Mouse (Mus musculus): ENCODE measurements around the gene Pald1.

DNA sequence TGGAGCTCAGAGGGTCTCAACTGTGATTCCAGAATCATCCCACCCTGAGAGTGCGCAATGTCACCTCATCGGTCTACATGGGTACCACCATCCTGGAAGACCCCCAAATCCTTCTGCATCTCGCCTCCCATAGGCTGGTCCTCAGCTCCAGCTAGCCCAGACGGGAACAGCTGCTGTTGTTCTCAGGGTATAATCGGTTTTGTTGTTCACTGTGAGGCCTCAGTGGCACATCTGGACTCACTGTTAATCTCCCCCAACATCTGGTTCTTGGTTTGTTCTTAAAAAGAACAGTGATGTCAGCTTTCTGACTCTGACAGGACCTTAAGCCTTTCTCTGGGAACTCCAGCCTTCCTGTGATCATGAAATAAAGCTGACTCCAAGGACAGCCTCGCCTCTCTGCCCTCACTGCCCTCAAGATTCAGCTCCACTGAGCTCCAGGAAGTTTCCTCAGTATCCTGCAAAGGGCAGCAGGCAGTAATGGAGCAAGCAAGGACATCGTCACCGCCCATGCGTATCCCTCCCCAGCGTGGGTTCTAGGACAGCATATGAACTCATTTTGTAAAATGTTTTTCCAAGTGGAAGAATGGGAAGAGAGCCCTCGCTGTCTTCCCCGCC is 74.5 kb downstream of the Pald1 start:
- no peak for TF ChIP-seq GATA1 (IDR thresholded peaks at IDR 0.05; ENCODE audit: low read length)
- TF ChIP-seq TAL1 (IDR thresholded peaks at IDR 0.05; ENCODE audit: low read length): no peak
